Comparison of ENCODE assay signal across 12 mouse cellular contexts in genomic region chr4:128716731-128717130, GRCm38 (mm10). TPM values are rescaled to one million over a fixed set of nuclear protein-coding genes. Genes with fewer than 3 reads are reported as not detected.
DNase-seq lines count a peak whose midpoint lies in the region; ATAC-seq and TF ChIP-seq lines count a peak whose summit lies in the region.
"Had no signal": no experiment of that assay in that cellular context is flagged by ENCODE, and none has a peak within 500 bp of the region (broad histone marks: within the 10 kb centered on the region; RNA-seq: fewer than 3 reads in every experiment).

No protein-coding gene starts in this region.

- peaks cover 3% of the 10 kb centered on the region for H3K4me1 ChIP-seq in ES-Bruce4 (ENCODE audit: control insufficient read depth, insufficient read depth, low read length)
- peaks cover 90% of the 10 kb centered on the region for H3K4me1 ChIP-seq in embryonic facial prominence, embryonic 10.5 days
- H3K4me1 ChIP-seq in hindbrain, embryonic 12.5 days = peaks cover 87% of the 10 kb centered on the region
- peaks cover 76% of the 10 kb centered on the region for H3K4me1 ChIP-seq in midbrain, embryonic 14.5 days (ENCODE audit: control insufficient read depth, insufficient read depth, low read length)
- peaks cover 41% of the 10 kb centered on the region for H3K4me1 ChIP-seq in liver, embryonic 12.5 days

- H3K27ac ChIP-seq in ES-Bruce4 (ENCODE audit: insufficient read depth, low read length) = no peak overlapping the region
- peak overlapping the region; percentile 92 for H3K27ac ChIP-seq in embryonic facial prominence, embryonic 10.5 days (replicated peaks)
- H3K27ac ChIP-seq in hindbrain, embryonic 12.5 days = peak overlapping the region; percentile 99
- peak overlapping the region; percentile 99 for H3K27ac ChIP-seq in midbrain, embryonic 14.5 days (replicated peaks; ENCODE audit: low read depth, low read length)
- no peak overlapping the region for H3K27ac ChIP-seq in liver, embryonic 12.5 days
- H3K27ac ChIP-seq: liver, embryonic 14.5 days had no signal

- H3K9me3 ChIP-seq in ES-Bruce4 (replicated peaks; ENCODE audit: control insufficient read depth, insufficient read depth, low read length, poor library complexity, severe bottlenecking) = no peaks in the 10 kb centered on the region
- H3K9me3 ChIP-seq in embryonic facial prominence, embryonic 10.5 days = no peaks in the 10 kb centered on the region
- H3K9me3 ChIP-seq in hindbrain, embryonic 12.5 days (replicated peaks) = no peaks in the 10 kb centered on the region
- H3K9me3 ChIP-seq in midbrain, embryonic 14.5 days (ENCODE audit: control insufficient read depth, low read length) = no peaks in the 10 kb centered on the region
- no peaks in the 10 kb centered on the region for H3K9me3 ChIP-seq in liver, embryonic 12.5 days (replicated peaks)

- DNase-seq in embryonic facial prominence, embryonic 10.5 days (ENCODE audit: low spot score) = no peak
- DNase-seq in midbrain, embryonic 14.5 days = peak; percentile 46
- DNase-seq in adrenal gland, adult (ENCODE audit: inconsistent age in 2 of 2, low spot score in 1 of 2) = no peak
- DNase-seq: adrenal gland, adult 8-10 months; cerebellum, adult 9-11 months; kidney, postnatal 25 days; thymus, postnatal 36 days had no signal

- WGBS in embryonic facial prominence, embryonic 10.5 days = 51% methylated on average over 9 of the region's 9 CpGs
- 42% methylated on average over 9 of the region's 9 CpGs for WGBS in hindbrain, embryonic 12.5 days
- 25% methylated on average over 9 of the region's 9 CpGs for WGBS in midbrain, embryonic 14.5 days
- WGBS in liver, embryonic 12.5 days (ENCODE audit: insufficient replicate concordance) = 73% methylated on average over 9 of the region's 9 CpGs

- no peak for TF ChIP-seq EP300 in ES-Bruce4 (IDR thresholded peaks at IDR 0.05; ENCODE audit: insufficient read depth, low read depth, low read length)

- H3K36me3 ChIP-seq in ES-Bruce4 (ENCODE audit: control insufficient read depth, insufficient read depth, low read length, poor library complexity, severe bottlenecking) = no peaks in the 10 kb centered on the region
- H3K36me3 ChIP-seq in embryonic facial prominence, embryonic 10.5 days (replicated peaks) = no peaks in the 10 kb centered on the region
- H3K36me3 ChIP-seq in hindbrain, embryonic 12.5 days = no peaks in the 10 kb centered on the region
- H3K36me3 ChIP-seq in midbrain, embryonic 14.5 days (ENCODE audit: control insufficient read depth, insufficient read depth, low read length) = peaks cover 5% of the 10 kb centered on the region; the same call in 1 of the 2 replicates
- H3K36me3 ChIP-seq in liver, embryonic 12.5 days = no peaks in the 10 kb centered on the region

- TF ChIP-seq POLR2A in ES-Bruce4 (IDR thresholded peaks at IDR 0.05; ENCODE audit: insufficient read depth, low read length) = no peak

- ATAC-seq in hindbrain, embryonic 12.5 days (ENCODE audit: low FRiP score) = no peak
- ATAC-seq in midbrain, embryonic 14.5 days (ENCODE audit: low FRiP score, low TSS enrichment) = no peak
- no peak for ATAC-seq in liver, embryonic 12.5 days
- no peak for ATAC-seq in cerebellum, adult (ENCODE audit: insufficient number of reproducible peaks, low FRiP score, low TSS enrichment)

- TF ChIP-seq CTCF in ES-Bruce4 (IDR thresholded peaks at IDR 0.05; ENCODE audit: low read depth, low read length) = no peak

- no peak overlapping the region for H3K4me3 ChIP-seq in ES-Bruce4 (ENCODE audit: low read depth, low read length)
- H3K4me3 ChIP-seq in embryonic facial prominence, embryonic 10.5 days = peak overlapping the region; percentile 45; the same call in 1 of the 2 replicates
- no peak overlapping the region for H3K4me3 ChIP-seq in hindbrain, embryonic 12.5 days
- H3K4me3 ChIP-seq in midbrain, embryonic 14.5 days (replicated peaks; ENCODE audit: low read depth, low read length) = no peak overlapping the region
- no peak overlapping the region for H3K4me3 ChIP-seq in liver, embryonic 12.5 days

- H3K4me2 ChIP-seq in hindbrain, embryonic 12.5 days (replicated peaks) = no peak overlapping the region
- peak overlapping the region; percentile 48; the same call in 1 of the 2 replicates for H3K4me2 ChIP-seq in midbrain, embryonic 14.5 days (ENCODE audit: low read length)
- H3K4me2 ChIP-seq in liver, embryonic 12.5 days = no peak overlapping the region

- 0 out of 2 replicates have a peak overlapping the region, but pooled peaks have one; percentile 9 for H3K9ac ChIP-seq in ES-Bruce4 (ENCODE audit: low read depth, poor library complexity, severe bottlenecking)
- H3K9ac ChIP-seq in hindbrain, embryonic 12.5 days = no peak overlapping the region
- H3K9ac ChIP-seq in midbrain, embryonic 14.5 days (replicated peaks; ENCODE audit: low read length) = no peak overlapping the region
- no peak overlapping the region for H3K9ac ChIP-seq in liver, embryonic 12.5 days
- H3K9ac ChIP-seq: liver, embryonic 14.5 days had no signal

- H3K27me3 ChIP-seq in ES-Bruce4 (ENCODE audit: control insufficient read depth, insufficient read depth, low read length, poor library complexity, severe bottlenecking) = no peaks in the 10 kb centered on the region
- H3K27me3 ChIP-seq in embryonic facial prominence, embryonic 10.5 days (replicated peaks; ENCODE audit: low read depth, poor library complexity, severe bottlenecking) = no peaks in the 10 kb centered on the region
- no peaks in the 10 kb centered on the region for H3K27me3 ChIP-seq in hindbrain, embryonic 12.5 days
- no peaks in the 10 kb centered on the region for H3K27me3 ChIP-seq in midbrain, embryonic 14.5 days (ENCODE audit: control insufficient read depth, insufficient read depth, low read length)
- no peaks in the 10 kb centered on the region for H3K27me3 ChIP-seq in liver, embryonic 12.5 days (replicated peaks)

RNA-seq across cellular contexts. Expression of gene A3galt2, which starts 38.4 kb away (rescaled TPM):
- not detected in 2 replicates for polyA plus RNA-seq in ES-Bruce4 (2011; ENCODE audit: insufficient read depth, insufficient read length, low read depth, missing spikeins)
- polyA plus RNA-seq in embryonic facial prominence, embryonic 10.5 days (2016; fragmentation: Nextera tagmentation; extraction: Ambion mirVana) = 0.09 and 0.12 TPM in 2 replicates
- 0.50 and 0.79 TPM in 2 replicates for polyA plus RNA-seq in hindbrain, embryonic 12.5 days (2016; fragmentation: Nextera tagmentation; extraction: Ambion mirVana)
- 0.47 and 0.74 TPM in 2 replicates for polyA plus RNA-seq in midbrain, embryonic 14.5 days (2014; fragmentation: Nextera tagmentation; extraction: Ambion mirVana)
- 0.04 and 0.06 TPM in 2 replicates for polyA plus RNA-seq in liver, embryonic 12.5 days (2016; fragmentation: Nextera tagmentation; extraction: Ambion mirVana)

Comparison
In these comparisons a context has a peak if more than half of its experiments do, and no peak if none do; other contexts are left out.
1. H3K27ac ChIP-seq: peak in embryonic facial prominence, embryonic 10.5 days (single experiment), hindbrain, embryonic 12.5 days (single experiment) and midbrain, embryonic 14.5 days (single experiment); none in ES-Bruce4 (single experiment) and liver, embryonic 12.5 days (single experiment).